8 mouse cellular contexts compared by ENCODE assay signal in the genomic region with DNA sequence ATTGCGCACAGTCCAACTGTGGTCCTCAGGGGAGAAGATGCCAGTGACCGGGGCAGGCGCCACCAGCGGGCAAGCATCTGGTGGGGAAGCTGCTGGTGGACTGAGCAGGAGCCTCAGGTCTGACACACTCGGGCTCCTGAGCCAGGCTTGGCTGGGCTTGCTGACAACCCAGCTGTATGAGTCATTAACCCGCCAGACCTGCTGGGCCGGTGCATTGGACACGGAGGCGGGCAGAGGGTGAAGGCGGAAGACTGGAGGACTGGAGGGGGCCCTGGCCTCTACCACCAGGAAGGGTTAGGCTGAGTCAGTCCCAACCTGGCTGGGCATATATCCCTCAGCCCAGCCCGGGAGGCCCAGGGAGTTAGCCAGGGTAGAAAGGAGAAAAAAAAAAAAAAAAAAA. TPM values are rescaled to one million over a fixed set of nuclear protein-coding genes. Genes with fewer than 3 reads are reported as not detected.
DNase-seq lines count a peak whose midpoint lies in the region; ATAC-seq lines count a peak whose summit lies in the region.

TSS of gene Arhgef10l (minus strand) at position 253 of the 400 bp plus-strand sequence.

- no peaks in the 10 kb centered on the region for H3K9me3 ChIP-seq in heart, embryonic 12.5 days (replicated peaks)
- no peaks in the 10 kb centered on the region for H3K9me3 ChIP-seq in kidney, embryonic 16.5 days (ENCODE audit: low read length)

- ATAC-seq in heart, embryonic 12.5 days (ENCODE audit: insufficient number of reproducible peaks, low FRiP score), result no peak
- ATAC-seq in kidney, embryonic 16.5 days (ENCODE audit: low FRiP score, low TSS enrichment), result peak; percentile 86

- H3K27me3 ChIP-seq in heart, embryonic 12.5 days (replicated peaks), result no peaks in the 10 kb centered on the region
- no peaks in the 10 kb centered on the region for H3K27me3 ChIP-seq in kidney, embryonic 16.5 days (ENCODE audit: insufficient read depth, low read length)

- no peak within 1 kb of the TSS for H3K9ac ChIP-seq in heart, embryonic 12.5 days
- H3K9ac ChIP-seq in kidney, embryonic 16.5 days (replicated peaks; ENCODE audit: low read length), result peak within 1 kb of the TSS; percentile 42

- H3K36me3 ChIP-seq in heart, embryonic 12.5 days, result no peaks in the 10 kb centered on the region
- H3K36me3 ChIP-seq in kidney, embryonic 16.5 days (ENCODE audit: insufficient read depth, low read length), result no peaks in the 10 kb centered on the region

- no peak for DNase-seq in left cerebral cortex, adult 18-20 months (ENCODE audit: low spot score in 2 of 2)
- no peak for DNase-seq in left cerebral cortex, adult 11 months (ENCODE audit: low spot score)
- DNase-seq in cerebellum, postnatal 25 days, result peak; percentile 68 to 83
- peak; percentile 65 for DNase-seq in lung, postnatal 10 days
- DNase-seq in urinary bladder, postnatal 14 days (ENCODE audit: low spot score), result peak; percentile 96
- DNase-seq in thymus, postnatal 4 days, result no peak

- H3K4me2 ChIP-seq in heart, embryonic 12.5 days, result no peak within 1 kb of the TSS
- H3K4me2 ChIP-seq in kidney, embryonic 16.5 days (replicated peaks; ENCODE audit: low read depth, low read length), result peak within 1 kb of the TSS; percentile 19

- H3K4me3 ChIP-seq in heart, embryonic 12.5 days, result no peak within 1 kb of the TSS
- H3K4me3 ChIP-seq in kidney, embryonic 16.5 days (ENCODE audit: low read length), result peak within 1 kb of the TSS; percentile 16; the same call in 1 of the 2 replicates

- H3K4me1 ChIP-seq in heart, embryonic 12.5 days (replicated peaks), result peaks cover 21% of the 10 kb centered on the region
- H3K4me1 ChIP-seq in kidney, embryonic 16.5 days (ENCODE audit: insufficient read depth, low read length), result peaks cover 40% of the 10 kb centered on the region

- no peak within 1 kb of the TSS for H3K27ac ChIP-seq in heart, embryonic 12.5 days (ENCODE audit: poor library complexity, severe bottlenecking)
- H3K27ac ChIP-seq in kidney, embryonic 16.5 days (ENCODE audit: low read length), result peak within 1 kb of the TSS; percentile 51

- WGBS in heart, embryonic 12.5 days, result 58% methylated on average over 11 of the region's 11 CpGs
- WGBS in kidney, embryonic 16.5 days, result 47% methylated on average over 11 of the region's 11 CpGs

RNA-seq across cellular contexts. Expression of gene Arhgef10l, which starts in this region (rescaled TPM):
- 10 to 100 TPM; 56.0 to 60.5 TPM for total RNA-seq in left cerebral cortex, adult 18-20 months (2021)
- 20.1 and 21.0 TPM in 2 replicates for polyA plus RNA-seq in heart, embryonic 12.5 days (2016; fragmentation: Nextera tagmentation; extraction: Ambion mirVana)
- 25.4 and 27.7 TPM in 2 replicates for polyA plus RNA-seq in kidney, embryonic 16.5 days (2015; fragmentation: Nextera tagmentation; extraction: Ambion mirVana)

Comparison
In these comparisons a context has a peak if more than half of its experiments do, and no peak if none do; other contexts are left out.
1. DNase-seq: peak in cerebellum, postnatal 25 days (2 of 2), lung, postnatal 10 days (single experiment) and urinary bladder, postnatal 14 days (single experiment); none in left cerebral cortex, adult 18-20 months (0 of 2), left cerebral cortex, adult 11 months (single experiment) and thymus, postnatal 4 days (single experiment).